Mouse (Mus musculus): ENCODE data around the gene Syne1. TPM values are rescaled to one million over a fixed set of nuclear protein-coding genes. Genes with fewer than 3 reads are reported as not detected.

Syne1 gene
- polyA plus RNA-seq, 1 experiment from 2014 or later = 27.1 TPM

GRCm38 (mm10) chr10:5549871-5550167, 1.5 kb downstream of the Syne1 start:
- H3K4me1 ChIP-seq (ENCODE audit: control insufficient read depth in 2 of 2, insufficient read depth in 2 of 2, low read length in 2 of 2) = peaks cover 0 to 3% of the 10 kb centered on the region in 2 experiments; a peak in 2 of 4 replicates
- peak overlapping the region; percentile 46 to 58 for H3K4me3 ChIP-seq (ENCODE audit: control insufficient read depth in 1 of 2, insufficient read depth in 1 of 2, low read depth in 1 of 2, low read length in 2 of 2)
- no peak; the same call in 1 of the 2 replicates for ATAC-seq (ENCODE audit: insufficient number of reproducible peaks, insufficient read depth, low FRiP score, low read depth)
- H3K27ac ChIP-seq (replicated peaks in 1 of 2; ENCODE audit: control insufficient read depth in 1 of 2, insufficient read depth in 1 of 2, low read depth in 2 of 2, low read length in 2 of 2) = no peak overlapping the region
- no peaks in the 10 kb centered on the region for H3K36me3 ChIP-seq (ENCODE audit: control insufficient read depth, insufficient read depth, low read length)
- no peaks in the 10 kb centered on the region for H3K9me3 ChIP-seq (ENCODE audit: control insufficient read depth, low read length)
- H3K27me3 ChIP-seq (ENCODE audit: control insufficient read depth, insufficient read depth, low read length) = no peaks in the 10 kb centered on the region
- WGBS = 3% methylated on average over 6 of the region's 6 CpGs
- H3K9ac ChIP-seq (ENCODE audit: low read length) = peak overlapping the region; percentile 69; the same call in 1 of the 2 replicates
- peak overlapping the region; percentile 95 for H3K4me2 ChIP-seq (ENCODE audit: low read length)

GRCm38 (mm10) chr10:5548651-5549050, 2.6 kb downstream of the Syne1 start:
- Histone ChIP-seq H3K9ac (ENCODE audit: low read length) (no peak overlapping the region), H3K27ac (replicated peaks in 1 of 2; ENCODE audit: control insufficient read depth in 1 of 2, insufficient read depth in 1 of 2, low read depth in 2 of 2, low read length in 2 of 2) (no peak overlapping the region), H3K27me3 (ENCODE audit: control insufficient read depth, insufficient read depth, low read length) (no peaks in the 10 kb centered on the region), H3K9me3 (ENCODE audit: control insufficient read depth, low read length) (no peaks in the 10 kb centered on the region), H3K36me3 (ENCODE audit: control insufficient read depth, insufficient read depth, low read length) (no peaks in the 10 kb centered on the region), H3K4me3 (ENCODE audit: control insufficient read depth in 1 of 2, insufficient read depth in 1 of 2, low read depth in 1 of 2, low read length in 2 of 2) (no peak overlapping the region), H3K4me1 (ENCODE audit: control insufficient read depth in 2 of 2, insufficient read depth in 2 of 2, low read length in 2 of 2) (peaks cover 0 to 3% of the 10 kb centered on the region in 2 experiments; a peak in 2 of 4 replicates), H3K4me2 (ENCODE audit: low read length) (no peak overlapping the region)
- WGBS = 81% methylated on average over 2 of the region's 2 CpGs
- no peak for ATAC-seq (ENCODE audit: insufficient number of reproducible peaks, insufficient read depth, low FRiP score, low read depth)

GRCm38 (mm10) chr10:5547769-5548168, 3.5 kb downstream of the Syne1 start:
- no peak overlapping the region for H3K4me2 ChIP-seq (ENCODE audit: low read length)
- H3K27me3 ChIP-seq (ENCODE audit: control insufficient read depth, insufficient read depth, low read length) = no peaks in the 10 kb centered on the region
- no peak overlapping the region for H3K27ac ChIP-seq (replicated peaks in 1 of 2; ENCODE audit: control insufficient read depth in 1 of 2, insufficient read depth in 1 of 2, low read depth in 2 of 2, low read length in 2 of 2)
- no peak overlapping the region for H3K4me3 ChIP-seq (ENCODE audit: control insufficient read depth in 1 of 2, insufficient read depth in 1 of 2, low read depth in 1 of 2, low read length in 2 of 2)
- no peak overlapping the region for H3K9ac ChIP-seq (ENCODE audit: low read length)
- no peaks in the 10 kb centered on the region for H3K36me3 ChIP-seq (ENCODE audit: control insufficient read depth, insufficient read depth, low read length)
- H3K9me3 ChIP-seq (ENCODE audit: control insufficient read depth, low read length) = no peaks in the 10 kb centered on the region
- WGBS = 89% methylated on average over 9 of the region's 9 CpGs
- peaks cover 0 to 3% of the 10 kb centered on the region in 2 experiments; a peak in 2 of 4 replicates for H3K4me1 ChIP-seq (ENCODE audit: control insufficient read depth in 2 of 2, insufficient read depth in 2 of 2, low read length in 2 of 2)
- ATAC-seq (ENCODE audit: insufficient number of reproducible peaks, insufficient read depth, low FRiP score, low read depth) = no peak

- WGBS = 88% methylated on average over 5 of the region's 5 CpGs
- Histone ChIP-seq H3K4me1 (ENCODE audit: control insufficient read depth in 2 of 2, insufficient read depth in 2 of 2, low read length in 2 of 2) (peaks cover 0 to 3% of the 10 kb centered on the region in 2 experiments; a peak in 2 of 4 replicates), H3K9ac (ENCODE audit: low read length) (no peak overlapping the region), H3K4me2 (ENCODE audit: low read length) (no peak overlapping the region), H3K36me3 (ENCODE audit: control insufficient read depth, insufficient read depth, low read length) (no peaks in the 10 kb centered on the region), H3K4me3 (ENCODE audit: control insufficient read depth in 1 of 2, insufficient read depth in 1 of 2, low read depth in 1 of 2, low read length in 2 of 2) (no peak overlapping the region), H3K27ac (replicated peaks in 1 of 2; ENCODE audit: control insufficient read depth in 1 of 2, insufficient read depth in 1 of 2, low read depth in 2 of 2, low read length in 2 of 2) (no peak overlapping the region), H3K27me3 (ENCODE audit: control insufficient read depth, insufficient read depth, low read length) (no peaks in the 10 kb centered on the region), H3K9me3 (ENCODE audit: control insufficient read depth, low read length) (no peaks in the 10 kb centered on the region)
- no peak for ATAC-seq (ENCODE audit: insufficient number of reproducible peaks, insufficient read depth, low FRiP score, low read depth)
Measured at GRCm38 (mm10) chr10:5546428-5546827, 4.9 kb downstream of the Syne1 start.

- Histone ChIP-seq H3K9me3 (ENCODE audit: control insufficient read depth, low read length) (no peaks in the 10 kb centered on the region), H3K27ac (replicated peaks in 1 of 2; ENCODE audit: control insufficient read depth in 1 of 2, insufficient read depth in 1 of 2, low read depth in 2 of 2, low read length in 2 of 2) (no peak overlapping the region), H3K27me3 (ENCODE audit: control insufficient read depth, insufficient read depth, low read length) (no peaks in the 10 kb centered on the region), H3K4me3 (ENCODE audit: control insufficient read depth in 1 of 2, insufficient read depth in 1 of 2, low read depth in 1 of 2, low read length in 2 of 2) (no peak overlapping the region), H3K4me1 (ENCODE audit: control insufficient read depth in 2 of 2, insufficient read depth in 2 of 2, low read length in 2 of 2) (no peaks in the 10 kb centered on the region), H3K9ac (ENCODE audit: low read length) (no peak overlapping the region), H3K4me2 (ENCODE audit: low read length) (no peak overlapping the region), H3K36me3 (ENCODE audit: control insufficient read depth, insufficient read depth, low read length) (no peaks in the 10 kb centered on the region)
- no peak for ATAC-seq (ENCODE audit: insufficient number of reproducible peaks, insufficient read depth, low FRiP score, low read depth)
- 76% methylated on average over 1 of the region's 1 CpGs for WGBS
Measured at GRCm38 (mm10) chr10:5528284-5528683, 23.0 kb downstream of the Syne1 start.

- Histone ChIP-seq H3K27me3 (ENCODE audit: control insufficient read depth, insufficient read depth, low read length) (no peaks in the 10 kb centered on the region), H3K27ac (replicated peaks in 1 of 2; ENCODE audit: control insufficient read depth in 1 of 2, insufficient read depth in 1 of 2, low read depth in 2 of 2, low read length in 2 of 2) (no peak overlapping the region), H3K9me3 (ENCODE audit: control insufficient read depth, low read length) (no peaks in the 10 kb centered on the region), H3K36me3 (ENCODE audit: control insufficient read depth, insufficient read depth, low read length) (no peaks in the 10 kb centered on the region), H3K4me3 (ENCODE audit: control insufficient read depth in 1 of 2, insufficient read depth in 1 of 2, low read depth in 1 of 2, low read length in 2 of 2) (no peak overlapping the region), H3K4me1 (ENCODE audit: control insufficient read depth in 2 of 2, insufficient read depth in 2 of 2, low read length in 2 of 2) (no peaks in the 10 kb centered on the region), H3K9ac (ENCODE audit: low read length) (no peak overlapping the region), H3K4me2 (ENCODE audit: low read length) (no peak overlapping the region)
- WGBS = 20% methylated on average over 4 of the region's 4 CpGs
- ATAC-seq (ENCODE audit: insufficient number of reproducible peaks, insufficient read depth, low FRiP score, low read depth) = no peak
Measured at GRCm38 (mm10) chr10:5527634-5528033, 23.6 kb downstream of the Syne1 start.

- H3K36me3 ChIP-seq (ENCODE audit: control insufficient read depth, insufficient read depth, low read length) = no peaks in the 10 kb centered on the region
- no peak overlapping the region for H3K27ac ChIP-seq (replicated peaks in 1 of 2; ENCODE audit: control insufficient read depth in 1 of 2, insufficient read depth in 1 of 2, low read depth in 2 of 2, low read length in 2 of 2)
- no peaks in the 10 kb centered on the region for H3K4me1 ChIP-seq (ENCODE audit: control insufficient read depth in 2 of 2, insufficient read depth in 2 of 2, low read length in 2 of 2)
- H3K9ac ChIP-seq (ENCODE audit: low read length) = no peak overlapping the region
- whole genome bisulfite sequencing = 34% methylated on average over 4 of the region's 4 CpGs
- H3K4me2 ChIP-seq (ENCODE audit: low read length) = no peak overlapping the region
- no peak overlapping the region for H3K4me3 ChIP-seq (ENCODE audit: control insufficient read depth in 1 of 2, insufficient read depth in 1 of 2, low read depth in 1 of 2, low read length in 2 of 2)
- no peak for ATAC-seq (ENCODE audit: insufficient number of reproducible peaks, insufficient read depth, low FRiP score, low read depth)
- H3K27me3 ChIP-seq (ENCODE audit: control insufficient read depth, insufficient read depth, low read length) = no peaks in the 10 kb centered on the region
- H3K9me3 ChIP-seq (ENCODE audit: control insufficient read depth, low read length) = no peaks in the 10 kb centered on the region
Measured at GRCm38 (mm10) chr10:5522904-5523303, 28.4 kb downstream of the Syne1 start.

- Histone ChIP-seq H3K27me3 (ENCODE audit: control insufficient read depth, insufficient read depth, low read length) (no peaks in the 10 kb centered on the region), H3K4me2 (ENCODE audit: low read length) (no peak overlapping the region), H3K9me3 (ENCODE audit: control insufficient read depth, low read length) (no peaks in the 10 kb centered on the region), H3K4me1 (ENCODE audit: control insufficient read depth in 2 of 2, insufficient read depth in 2 of 2, low read length in 2 of 2) (no peaks in the 10 kb centered on the region), H3K36me3 (ENCODE audit: control insufficient read depth, insufficient read depth, low read length) (no peaks in the 10 kb centered on the region), H3K27ac (replicated peaks in 1 of 2; ENCODE audit: control insufficient read depth in 1 of 2, insufficient read depth in 1 of 2, low read depth in 2 of 2, low read length in 2 of 2) (no peak overlapping the region), H3K9ac (ENCODE audit: low read length) (no peak overlapping the region), H3K4me3 (ENCODE audit: control insufficient read depth in 1 of 2, insufficient read depth in 1 of 2, low read depth in 1 of 2, low read length in 2 of 2) (no peak overlapping the region)
- WGBS = 90% methylated on average over 3 of the region's 3 CpGs
- no peak for ATAC-seq (ENCODE audit: insufficient number of reproducible peaks, insufficient read depth, low FRiP score, low read depth)
Measured at GRCm38 (mm10) chr10:5522276-5522675, 29.0 kb downstream of the Syne1 start.

Data from heart, embryonic 14.5 days (tissue).